ENCODE assay signal across 11 mouse cellular contexts in the genomic region with DNA sequence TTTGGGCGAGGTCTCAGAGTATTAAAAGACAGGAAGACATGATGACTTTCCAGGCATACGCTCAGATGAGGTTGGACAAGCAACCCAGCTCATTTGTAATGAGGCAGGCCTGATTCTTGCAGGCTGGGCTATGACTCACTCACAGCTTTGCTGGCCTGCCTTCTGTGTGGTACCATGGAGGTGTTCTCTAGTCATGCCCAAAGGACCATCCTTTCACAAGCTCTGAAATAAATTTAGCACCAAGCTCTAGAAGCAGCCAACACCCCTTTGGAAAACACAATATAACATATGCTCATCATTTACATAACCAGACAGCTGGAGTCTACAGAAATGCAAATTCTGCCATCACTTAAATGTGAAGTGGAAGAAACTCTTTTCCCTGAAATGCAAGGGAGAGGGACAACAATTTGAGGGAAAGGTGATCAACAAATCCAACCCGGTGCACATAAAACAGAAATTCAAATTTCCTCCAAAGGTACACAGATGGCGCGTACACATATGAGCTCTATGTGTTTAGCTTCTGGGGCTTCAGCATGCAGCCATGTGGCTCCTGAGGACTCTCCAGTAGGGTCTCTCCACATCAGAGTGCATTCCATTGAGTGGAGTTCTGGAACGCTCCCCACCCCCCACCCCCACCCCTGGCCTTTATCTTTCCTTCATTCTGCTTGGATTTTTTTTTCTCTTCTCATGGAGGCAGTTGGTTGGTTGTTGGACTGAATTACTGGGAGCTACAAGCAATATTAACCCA.
A peak's percentile ranks its signal among the peaks of the same experiment; 100 is the strongest.
DNase-seq lines count a peak whose midpoint lies in the region; ATAC-seq lines count a peak whose summit lies in the region.
"Had no signal": no experiment of that assay in that cellular context is flagged by ENCODE, and none has a peak within 500 bp of the region (broad histone marks: within the 10 kb centered on the region; RNA-seq: fewer than 3 reads in every experiment).

No protein-coding gene starts in this region.

- intact Hi-C loops in left cerebral cortex, postnatal 36 days (cut with DNase I) = loop anchor here (1.0 to 10.0 kb wide), 3 partner anchors 39 to 123 kb away; no protein-coding TSS in a partner anchor

- H3K4me2 ChIP-seq in forebrain, embryonic 12.5 days = no peak overlapping the region
- no peak overlapping the region for H3K4me2 ChIP-seq in forebrain, embryonic 11.5 days (ENCODE audit: low read depth, low read length, severe bottlenecking)
- no peak overlapping the region for H3K4me2 ChIP-seq in midbrain, embryonic 16.5 days (ENCODE audit: low read length)
- H3K4me2 ChIP-seq: heart, embryonic 13.5 days; hindbrain, embryonic 14.5 days had no signal

- 81% methylated on average over 6 of the region's 6 CpGs for WGBS in forebrain, embryonic 12.5 days
- WGBS in forebrain, embryonic 11.5 days = 90% methylated on average over 6 of the region's 6 CpGs
- WGBS in midbrain, embryonic 16.5 days = 78% methylated on average over 6 of the region's 6 CpGs

- no peak for DNase-seq in forebrain, embryonic 11.5 days (ENCODE audit: low spot score)
- peak; percentile 93 for DNase-seq in brain, adult 2 months (ENCODE audit: low read depth, low spot score)
- DNase-seq in layer of hippocampus, adult 18-20 months (ENCODE audit: low spot score in 2 of 2) = peak; percentile 68 to 85
- peak; percentile 72 to 77 for DNase-seq in left cerebral cortex, postnatal 36 days (ENCODE audit: low spot score in 2 of 2)
- no peak for DNase-seq in adipocyte (ENCODE audit: low spot score)
- no peak for DNase-seq in gastrocnemius, postnatal 10 days
- DNase-seq: lung, postnatal 10 days had no signal

- H3K9me3 ChIP-seq in forebrain, embryonic 12.5 days = no peaks in the 10 kb centered on the region
- H3K9me3 ChIP-seq in forebrain, embryonic 11.5 days (ENCODE audit: control insufficient read depth, low read length) = no peaks in the 10 kb centered on the region
- H3K9me3 ChIP-seq in midbrain, embryonic 16.5 days (replicated peaks; ENCODE audit: control insufficient read depth, low read length, poor library complexity, severe bottlenecking) = no peaks in the 10 kb centered on the region
- H3K9me3 ChIP-seq: heart, embryonic 13.5 days had no signal

- H3K36me3 ChIP-seq in forebrain, embryonic 12.5 days (replicated peaks) = no peaks in the 10 kb centered on the region
- H3K36me3 ChIP-seq in forebrain, embryonic 11.5 days (ENCODE audit: control insufficient read depth, insufficient read depth, low read length) = no peaks in the 10 kb centered on the region
- H3K36me3 ChIP-seq in midbrain, embryonic 16.5 days (ENCODE audit: control insufficient read depth, insufficient read depth, low read length) = no peaks in the 10 kb centered on the region
- H3K36me3 ChIP-seq: heart, embryonic 13.5 days had no signal

- peaks cover 12% of the 10 kb centered on the region for H3K4me1 ChIP-seq in forebrain, embryonic 12.5 days
- H3K4me1 ChIP-seq in forebrain, embryonic 11.5 days (replicated peaks; ENCODE audit: control insufficient read depth, insufficient read depth, low read length) = no peaks in the 10 kb centered on the region; the same call in 1 of the 2 replicates
- H3K4me1 ChIP-seq in midbrain, embryonic 16.5 days (ENCODE audit: control insufficient read depth, insufficient read depth, low read length) = peaks cover 2% of the 10 kb centered on the region; the same call in 1 of the 2 replicates
- H3K4me1 ChIP-seq: heart, embryonic 13.5 days had no signal

- no peak overlapping the region for H3K4me3 ChIP-seq in forebrain, embryonic 12.5 days (replicated peaks)
- no peak overlapping the region for H3K4me3 ChIP-seq in forebrain, embryonic 11.5 days (ENCODE audit: low read depth, low read length)
- no peak overlapping the region for H3K4me3 ChIP-seq in midbrain, embryonic 16.5 days (ENCODE audit: low read depth, low read length)
- H3K4me3 ChIP-seq: heart, embryonic 13.5 days had no signal

- H3K9ac ChIP-seq in forebrain, embryonic 12.5 days = no peak overlapping the region
- no peak overlapping the region for H3K9ac ChIP-seq in forebrain, embryonic 11.5 days (ENCODE audit: low read length)
- H3K9ac ChIP-seq in midbrain, embryonic 16.5 days (ENCODE audit: low read depth, low read length) = no peak overlapping the region
- H3K9ac ChIP-seq: heart, embryonic 13.5 days; hindbrain, embryonic 14.5 days had no signal

- ATAC-seq in forebrain, embryonic 12.5 days (ENCODE audit: low FRiP score) = peak; percentile 51; the same call in 1 of the 2 replicates
- ATAC-seq in forebrain, embryonic 11.5 days (replicated peaks; ENCODE audit: low FRiP score) = no peak
- ATAC-seq in midbrain, embryonic 16.5 days = no peak

- H3K27ac ChIP-seq in forebrain, embryonic 12.5 days = no peak overlapping the region
- H3K27ac ChIP-seq in forebrain, embryonic 11.5 days (ENCODE audit: low read depth, low read length) = no peak overlapping the region
- no peak overlapping the region for H3K27ac ChIP-seq in midbrain, embryonic 16.5 days (ENCODE audit: low read length)
- H3K27ac ChIP-seq: heart, embryonic 13.5 days; hindbrain, embryonic 14.5 days had no signal

- H3K27me3 ChIP-seq in forebrain, embryonic 12.5 days = no peaks in the 10 kb centered on the region
- H3K27me3 ChIP-seq in forebrain, embryonic 11.5 days (ENCODE audit: control insufficient read depth, insufficient read depth, low read length) = no peaks in the 10 kb centered on the region
- H3K27me3 ChIP-seq in midbrain, embryonic 16.5 days (ENCODE audit: control insufficient read depth, insufficient read depth, low read depth, low read length) = no peaks in the 10 kb centered on the region
- H3K27me3 ChIP-seq: heart, embryonic 13.5 days had no signal

Comparison
In these comparisons a context has a peak if more than half of its experiments do, and no peak if none do; other contexts are left out.
1. DNase-seq: peak in brain, adult 2 months (single experiment), layer of hippocampus, adult 18-20 months (2 of 2) and left cerebral cortex, postnatal 36 days (2 of 2); none in forebrain, embryonic 11.5 days (single experiment), adipocyte (single experiment) and gastrocnemius, postnatal 10 days (single experiment).